ENCODE assay signal across 1 mouse cellular context in genomic region chr8:104087878-104088277, GRCm38 (mm10). TPM values are rescaled to one million over a fixed set of nuclear protein-coding genes. Genes with fewer than 3 reads are reported as not detected.
"Had no signal": no experiment of that assay in that cellular context is flagged by ENCODE, and none has a peak within 500 bp of the region (broad histone marks: within the 10 kb centered on the region; RNA-seq: fewer than 3 reads in every experiment).

No protein-coding gene starts in this region.

RNA-seq across cellular contexts. Expression of gene Cdh5, which starts 13.5 kb away (rescaled TPM):
- total RNA-seq: hematopoietic stem cell, adult 5-6 weeks had no signal
